Mouse (Mus musculus): ENCODE results near the gene Cdc42ep4. TPM values are rescaled to one million over a fixed set of nuclear protein-coding genes. Genes with fewer than 3 reads are reported as not detected.
A peak's percentile ranks its signal among the peaks of the same experiment; 100 is the strongest.

The Cdc42ep4 gene
- polyA plus RNA-seq, 1 experiment from 2014 or later: 51.6 TPM

DNA sequence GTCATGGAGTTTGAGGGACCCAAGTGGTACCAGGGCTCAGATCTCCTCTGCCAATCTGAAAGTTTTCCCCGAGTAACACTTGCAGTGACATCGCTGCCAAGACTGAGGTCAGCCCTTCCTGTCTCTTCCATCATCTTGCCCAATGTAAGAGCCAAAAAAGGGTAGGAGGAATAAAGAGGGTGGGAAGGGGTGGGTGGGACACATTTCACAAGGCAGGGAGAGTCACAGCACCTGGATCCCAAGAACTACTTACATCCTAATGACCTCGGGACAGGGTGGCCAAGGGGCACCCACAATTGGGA, 14.2 kb downstream of the Cdc42ep4 start:
- H3K27ac ChIP-seq (ENCODE audit: low read length): no peak overlapping the region
- H3K4me1 ChIP-seq (ENCODE audit: control insufficient read depth, insufficient read depth, low read length): peaks cover 67% of the 10 kb centered on the region
- H3K27me3 ChIP-seq (ENCODE audit: control insufficient read depth, insufficient read depth, low read length): no peaks in the 10 kb centered on the region
- H3K9me3 ChIP-seq (ENCODE audit: control insufficient read depth, low read depth, low read length): no peaks in the 10 kb centered on the region
- H3K9ac ChIP-seq (replicated peaks; ENCODE audit: low read depth, low read length): no peak overlapping the region
- 61% methylated on average over 3 of the region's 3 CpGs for WGBS
- H3K36me3 ChIP-seq (ENCODE audit: control insufficient read depth, insufficient read depth, low read length): no peaks in the 10 kb centered on the region
- H3K4me3 ChIP-seq (ENCODE audit: low read depth, low read length): no peak overlapping the region
- no peak for ATAC-seq (ENCODE audit: insufficient number of reproducible peaks, insufficient read depth, low FRiP score, low read depth)
- no peak overlapping the region for H3K4me2 ChIP-seq (replicated peaks; ENCODE audit: low read depth, low read length)

DNA sequence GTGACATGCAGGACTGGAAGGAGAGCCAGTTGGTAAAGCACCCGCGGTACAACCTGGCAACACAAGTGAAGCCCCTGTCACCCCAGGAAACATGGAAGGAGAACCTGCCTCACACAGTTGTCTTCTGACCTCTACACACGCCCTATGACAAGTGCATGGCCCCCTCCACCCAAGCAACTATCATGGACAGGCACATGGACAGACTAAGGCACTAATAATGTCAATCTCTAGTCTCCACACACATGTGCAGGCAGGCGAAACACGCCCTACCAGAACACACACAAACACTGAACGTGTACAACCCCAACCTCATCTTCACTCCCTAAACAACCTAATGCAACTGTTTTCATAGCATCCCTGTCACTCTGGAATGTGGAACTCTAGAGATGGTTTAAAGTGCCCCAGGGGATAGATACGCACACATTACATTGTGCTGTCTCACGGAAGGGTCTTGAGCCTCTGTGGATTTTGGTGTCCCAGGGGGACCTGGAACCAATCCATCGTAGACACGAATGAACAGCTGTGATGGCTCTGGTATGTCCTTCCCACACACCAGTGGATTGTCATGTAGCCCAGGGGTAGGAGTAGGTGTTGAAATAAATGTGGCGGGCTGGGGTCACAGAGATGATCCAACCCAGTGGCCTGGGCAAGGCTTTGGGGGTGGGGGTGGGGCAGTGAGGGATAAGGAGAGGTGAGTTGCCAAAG, 14.7 kb downstream of the Cdc42ep4 start:
- no peak for ATAC-seq (ENCODE audit: insufficient number of reproducible peaks, insufficient read depth, low FRiP score, low read depth)
- H3K4me1 ChIP-seq (ENCODE audit: control insufficient read depth, insufficient read depth, low read length): peaks cover 67% of the 10 kb centered on the region
- no peak overlapping the region for H3K27ac ChIP-seq (ENCODE audit: low read length)
- no peak overlapping the region for H3K4me3 ChIP-seq (ENCODE audit: low read depth, low read length)
- no peaks in the 10 kb centered on the region for H3K36me3 ChIP-seq (ENCODE audit: control insufficient read depth, insufficient read depth, low read length)
- H3K4me2 ChIP-seq (replicated peaks; ENCODE audit: low read depth, low read length): no peak overlapping the region
- H3K9ac ChIP-seq (replicated peaks; ENCODE audit: low read depth, low read length): no peak overlapping the region
- H3K27me3 ChIP-seq (ENCODE audit: control insufficient read depth, insufficient read depth, low read length): no peaks in the 10 kb centered on the region
- no peaks in the 10 kb centered on the region for H3K9me3 ChIP-seq (ENCODE audit: control insufficient read depth, low read depth, low read length)
- 74% methylated on average over 11 of the region's 11 CpGs for WGBS

DNA sequence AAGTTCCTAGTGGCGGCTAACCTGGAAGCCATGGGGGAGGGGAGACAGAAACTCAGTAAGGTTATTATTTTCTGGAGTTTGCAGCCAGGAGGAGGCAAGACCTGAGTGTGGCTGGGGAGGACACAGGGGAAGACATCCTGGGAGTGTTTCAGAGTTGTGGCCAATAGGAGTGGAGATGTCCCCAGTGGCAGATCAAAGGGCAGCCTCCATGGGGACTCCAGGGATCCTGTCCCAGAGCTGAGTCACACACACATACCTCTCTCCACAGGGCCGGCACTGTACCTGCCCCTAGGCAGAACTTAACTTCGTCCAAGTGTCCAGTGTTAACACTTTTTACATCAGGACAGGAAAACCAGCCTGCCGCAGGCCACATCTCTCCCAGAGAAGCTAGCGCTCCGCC, 16.5 kb downstream of the Cdc42ep4 start:
- Histone ChIP-seq H3K4me3 (ENCODE audit: low read depth, low read length) (no peak overlapping the region), H3K4me1 (ENCODE audit: control insufficient read depth, insufficient read depth, low read length) (peaks cover 63% of the 10 kb centered on the region), H3K36me3 (ENCODE audit: control insufficient read depth, insufficient read depth, low read length) (no peaks in the 10 kb centered on the region), H3K9ac (replicated peaks; ENCODE audit: low read depth, low read length) (no peak overlapping the region), H3K27me3 (ENCODE audit: control insufficient read depth, insufficient read depth, low read length) (no peaks in the 10 kb centered on the region), H3K4me2 (replicated peaks; ENCODE audit: low read depth, low read length) (no peak overlapping the region), H3K9me3 (ENCODE audit: control insufficient read depth, low read depth, low read length) (no peaks in the 10 kb centered on the region), H3K27ac (ENCODE audit: low read length) (peak overlapping the region; percentile 81; the same call in 1 of the 2 replicates)
- whole genome bisulfite sequencing: 54% methylated on average over 6 of the region's 6 CpGs
- ATAC-seq (ENCODE audit: insufficient number of reproducible peaks, insufficient read depth, low FRiP score, low read depth): no peak

DNA sequence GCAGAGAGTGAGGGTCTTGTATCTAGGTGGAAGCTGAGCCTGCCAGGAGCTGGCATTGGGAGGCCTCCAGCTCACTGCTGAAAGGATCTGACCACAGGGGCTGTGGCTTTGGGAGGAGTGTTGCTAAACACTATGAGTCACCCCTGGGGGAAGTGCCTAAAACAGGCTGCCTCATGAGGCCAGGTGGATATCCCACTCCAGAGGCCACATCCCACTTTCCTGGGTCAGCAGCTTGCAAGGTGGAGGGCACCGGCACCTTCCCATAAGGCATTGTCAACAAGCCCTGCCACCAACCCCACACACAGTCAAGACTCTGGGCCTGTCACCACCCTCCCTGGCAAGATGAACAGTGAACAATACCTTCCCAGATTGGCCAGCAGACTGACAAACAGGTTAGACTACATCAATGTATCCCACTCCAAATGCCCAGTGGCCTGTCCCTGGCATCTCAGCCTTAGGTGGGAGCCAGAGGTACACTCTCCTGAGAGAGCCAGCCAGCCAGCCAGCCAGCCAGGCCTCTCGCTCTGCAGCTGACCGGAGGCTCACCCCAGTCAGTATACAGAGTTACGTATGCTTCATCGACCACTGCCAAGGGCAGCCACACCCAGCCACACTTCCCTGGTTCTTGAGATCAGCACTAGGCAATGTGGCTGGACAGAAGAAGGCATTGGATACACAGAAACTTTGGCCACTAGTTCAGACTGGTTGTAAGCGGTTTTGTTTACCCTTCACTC, 17.9 kb downstream of the Cdc42ep4 start:
- Histone ChIP-seq H3K4me2 (replicated peaks; ENCODE audit: low read depth, low read length) (0 out of 2 replicates have a peak overlapping the region, but pooled peaks have one; percentile 3), H3K27ac (ENCODE audit: low read length) (peak overlapping the region; percentile 81), H3K36me3 (ENCODE audit: control insufficient read depth, insufficient read depth, low read length) (peaks cover 8% of the 10 kb centered on the region), H3K9me3 (ENCODE audit: control insufficient read depth, low read depth, low read length) (no peaks in the 10 kb centered on the region), H3K4me1 (ENCODE audit: control insufficient read depth, insufficient read depth, low read length) (peaks cover 51% of the 10 kb centered on the region), H3K9ac (replicated peaks; ENCODE audit: low read depth, low read length) (no peak overlapping the region), H3K4me3 (ENCODE audit: low read depth, low read length) (no peak overlapping the region), H3K27me3 (ENCODE audit: control insufficient read depth, insufficient read depth, low read length) (no peaks in the 10 kb centered on the region)
- ATAC-seq (ENCODE audit: insufficient number of reproducible peaks, insufficient read depth, low FRiP score, low read depth): peak; percentile 83
- 36% methylated on average over 6 of the region's 6 CpGs for whole genome bisulfite sequencing

DNA sequence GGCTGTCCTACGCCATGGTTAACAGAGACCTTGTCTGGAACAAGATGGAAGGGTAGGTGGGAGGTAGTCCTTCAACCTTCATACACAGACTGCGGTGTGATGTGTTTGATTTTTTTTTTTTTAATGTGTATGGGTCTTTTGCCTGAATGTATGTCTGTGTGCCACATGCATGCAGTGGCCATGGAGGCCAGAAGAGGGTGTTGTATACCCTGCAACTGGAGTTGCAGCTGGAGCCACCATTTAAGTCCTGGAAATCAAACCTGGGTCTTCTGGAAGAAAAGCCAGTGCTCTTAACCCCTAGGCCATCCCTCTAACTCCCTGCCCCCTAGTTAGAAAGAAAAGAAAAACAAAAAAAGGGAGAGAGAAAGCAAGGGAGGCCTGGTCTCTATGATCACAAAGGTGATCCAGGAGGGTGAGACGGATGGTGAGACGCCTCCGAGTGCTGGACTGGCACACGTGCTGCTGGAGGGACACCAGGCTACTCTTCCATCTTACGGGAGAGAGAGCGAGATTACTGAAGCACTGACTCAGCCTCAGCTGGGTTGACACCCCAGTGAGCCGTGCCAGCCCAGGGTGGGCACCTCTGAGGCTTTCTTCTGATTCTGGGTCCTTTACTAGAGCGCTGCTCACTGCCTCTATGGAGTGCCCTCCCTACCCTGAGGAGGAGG, 19.6 kb downstream of the Cdc42ep4 start:
- Histone ChIP-seq H3K27ac (ENCODE audit: low read length) (no peak overlapping the region), H3K36me3 (ENCODE audit: control insufficient read depth, insufficient read depth, low read length) (peaks cover 25% of the 10 kb centered on the region), H3K4me3 (ENCODE audit: low read depth, low read length) (no peak overlapping the region), H3K27me3 (ENCODE audit: control insufficient read depth, insufficient read depth, low read length) (no peaks in the 10 kb centered on the region), H3K4me1 (ENCODE audit: control insufficient read depth, insufficient read depth, low read length) (peaks cover 36% of the 10 kb centered on the region), H3K9me3 (ENCODE audit: control insufficient read depth, low read depth, low read length) (no peaks in the 10 kb centered on the region), H3K9ac (replicated peaks; ENCODE audit: low read depth, low read length) (no peak overlapping the region), H3K4me2 (replicated peaks; ENCODE audit: low read depth, low read length) (no peak overlapping the region)
- no peak for ATAC-seq (ENCODE audit: insufficient number of reproducible peaks, insufficient read depth, low FRiP score, low read depth)
- 92% methylated on average over 10 of the region's 10 CpGs for WGBS

DNA sequence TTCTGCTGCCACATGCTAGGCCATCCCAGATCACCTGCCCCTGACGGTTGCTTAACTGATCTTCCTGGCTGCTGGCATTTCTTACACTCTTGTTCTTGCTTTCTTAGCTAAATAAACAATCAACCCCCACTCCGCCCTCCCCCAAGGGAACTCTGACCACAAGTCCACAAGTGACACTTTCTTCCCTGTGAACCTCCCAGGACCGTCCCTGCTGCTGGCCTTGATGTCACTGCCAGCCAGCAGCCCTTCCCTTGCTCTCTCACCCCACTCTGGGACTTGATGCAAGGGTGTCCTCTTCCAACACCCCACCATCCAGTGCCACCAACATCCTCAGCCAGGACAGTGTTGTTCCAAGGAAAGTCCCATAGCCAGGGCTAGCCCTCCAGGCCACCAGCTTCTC, 20.8 kb downstream of the Cdc42ep4 start:
- Histone ChIP-seq H3K9me3 (ENCODE audit: control insufficient read depth, low read depth, low read length) (no peaks in the 10 kb centered on the region), H3K4me3 (ENCODE audit: low read depth, low read length) (no peak overlapping the region), H3K9ac (replicated peaks; ENCODE audit: low read depth, low read length) (no peak overlapping the region), H3K27ac (ENCODE audit: low read length) (no peak overlapping the region), H3K27me3 (ENCODE audit: control insufficient read depth, insufficient read depth, low read length) (no peaks in the 10 kb centered on the region), H3K4me2 (replicated peaks; ENCODE audit: low read depth, low read length) (no peak overlapping the region), H3K36me3 (ENCODE audit: control insufficient read depth, insufficient read depth, low read length) (peaks cover 37% of the 10 kb centered on the region), H3K4me1 (ENCODE audit: control insufficient read depth, insufficient read depth, low read length) (peaks cover 29% of the 10 kb centered on the region)
- WGBS: 54% methylated on average over 3 of the region's 3 CpGs
- ATAC-seq (ENCODE audit: insufficient number of reproducible peaks, insufficient read depth, low FRiP score, low read depth): no peak

DNA sequence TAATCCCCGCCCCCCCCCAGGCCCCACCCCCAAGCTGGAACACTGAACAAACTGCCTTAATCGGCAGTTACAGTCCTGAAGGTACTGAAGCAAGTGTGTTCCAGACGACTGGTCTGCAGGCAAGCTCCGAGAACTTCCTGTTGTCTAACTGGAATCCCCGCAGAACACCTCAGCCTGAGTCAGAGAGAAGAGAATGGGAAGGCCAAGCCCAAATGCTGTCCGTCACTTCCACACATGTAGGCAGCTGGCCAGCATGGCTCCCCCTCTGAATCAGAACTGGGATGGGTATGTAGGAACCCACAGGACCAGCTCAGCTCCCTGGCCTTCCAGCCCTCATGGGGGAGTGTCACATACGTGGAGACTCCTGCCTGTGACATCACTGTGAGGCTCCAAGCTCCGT, 21.8 kb downstream of the Cdc42ep4 start:
- H3K9me3 ChIP-seq (ENCODE audit: control insufficient read depth, low read depth, low read length): no peaks in the 10 kb centered on the region
- no peak overlapping the region for H3K4me2 ChIP-seq (replicated peaks; ENCODE audit: low read depth, low read length)
- peaks cover 45% of the 10 kb centered on the region for H3K36me3 ChIP-seq (ENCODE audit: control insufficient read depth, insufficient read depth, low read length)
- ATAC-seq (ENCODE audit: insufficient number of reproducible peaks, insufficient read depth, low FRiP score, low read depth): no peak
- WGBS: 60% methylated on average over 8 of the region's 8 CpGs
- H3K4me1 ChIP-seq (ENCODE audit: control insufficient read depth, insufficient read depth, low read length): peaks cover 24% of the 10 kb centered on the region
- no peaks in the 10 kb centered on the region for H3K27me3 ChIP-seq (ENCODE audit: control insufficient read depth, insufficient read depth, low read length)
- H3K27ac ChIP-seq (ENCODE audit: low read length): no peak overlapping the region
- no peak overlapping the region for H3K9ac ChIP-seq (replicated peaks; ENCODE audit: low read depth, low read length)
- no peak overlapping the region for H3K4me3 ChIP-seq (ENCODE audit: low read depth, low read length)

DNA sequence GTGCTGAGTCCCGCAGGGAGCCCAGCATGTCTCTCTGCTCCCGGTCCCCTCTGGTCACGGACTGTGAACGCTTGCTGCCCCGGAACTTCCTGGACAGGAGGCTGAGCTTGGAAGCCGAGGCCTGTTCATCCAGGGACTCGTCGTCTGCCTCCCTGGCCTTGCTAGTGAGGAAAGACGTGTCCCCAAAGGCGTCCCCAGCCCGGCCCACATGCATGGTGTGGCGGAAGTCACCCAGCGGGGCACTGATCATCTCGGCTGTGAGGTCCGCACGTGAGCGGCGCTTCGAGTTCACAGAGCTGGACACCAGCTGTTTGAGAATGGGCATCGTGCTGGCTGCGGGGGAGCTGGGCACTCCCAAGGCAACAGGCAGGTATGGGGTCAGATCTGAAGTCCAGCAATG, 22.4 kb downstream of the Cdc42ep4 start:
- Histone ChIP-seq H3K9ac (replicated peaks; ENCODE audit: low read depth, low read length) (no peak overlapping the region), H3K27me3 (ENCODE audit: control insufficient read depth, insufficient read depth, low read length) (no peaks in the 10 kb centered on the region), H3K27ac (ENCODE audit: low read length) (no peak overlapping the region), H3K36me3 (ENCODE audit: control insufficient read depth, insufficient read depth, low read length) (peaks cover 46% of the 10 kb centered on the region), H3K4me3 (ENCODE audit: low read depth, low read length) (no peak overlapping the region), H3K4me2 (replicated peaks; ENCODE audit: low read depth, low read length) (no peak overlapping the region), H3K4me1 (ENCODE audit: control insufficient read depth, insufficient read depth, low read length) (peaks cover 19% of the 10 kb centered on the region), H3K9me3 (ENCODE audit: control insufficient read depth, low read depth, low read length) (no peaks in the 10 kb centered on the region)
- ATAC-seq (ENCODE audit: insufficient number of reproducible peaks, insufficient read depth, low FRiP score, low read depth): no peak
- 90% methylated on average over 21 of the region's 21 CpGs for WGBS
